Comparison of ENCODE assay signal across 9 mouse cellular contexts in the genomic region with DNA sequence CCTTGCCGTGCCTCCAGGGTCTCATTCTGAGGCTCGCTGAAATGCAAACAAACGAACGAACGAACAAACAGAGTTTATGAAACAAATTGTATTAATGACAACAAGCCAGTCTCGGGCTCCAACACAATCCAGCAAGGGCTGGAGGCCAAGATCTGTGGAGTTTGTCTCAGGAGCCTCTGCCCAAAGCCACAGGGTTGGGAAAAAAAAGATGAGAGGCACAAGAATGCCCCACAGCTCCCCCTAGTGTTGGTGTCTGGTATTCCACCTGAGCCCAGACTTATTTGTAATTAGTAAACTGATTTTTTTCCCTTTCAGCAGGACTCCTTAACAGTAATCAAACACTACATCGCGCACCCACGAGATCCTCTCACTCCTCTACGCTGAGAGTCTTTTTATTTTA. TPM values are rescaled to one million over a fixed set of nuclear protein-coding genes. Genes with fewer than 3 reads are reported as not detected.
DNase-seq lines count a peak whose midpoint lies in the region; ATAC-seq and TF ChIP-seq lines count a peak whose summit lies in the region.
"Had no signal": no experiment of that assay in that cellular context is flagged by ENCODE, and none has a peak within 500 bp of the region (broad histone marks: within the 10 kb centered on the region; RNA-seq: fewer than 3 reads in every experiment).

No protein-coding gene starts in this region.

- no peaks in the 10 kb centered on the region for H3K9me3 ChIP-seq in embryonic facial prominence, embryonic 14.5 days (ENCODE audit: control insufficient read depth, low read length)
- no peaks in the 10 kb centered on the region for H3K9me3 ChIP-seq in liver, postnatal 0 days (ENCODE audit: low read length)
- H3K9me3 ChIP-seq: hindbrain, embryonic 15.5 days had no signal

- peak; percentile 42 to 53 for DNase-seq in urinary bladder, adult 18-20 months (ENCODE audit: low spot score in 2 of 2)
- DNase-seq in urinary bladder, postnatal 10 days (ENCODE audit: low spot score) = no peak
- peak; percentile 85 for DNase-seq in adrenal gland, postnatal 10 days
- DNase-seq in embryonic facial prominence, embryonic 14.5 days (ENCODE audit: low spot score) = peak; percentile 77
- peak; percentile 22 to 64 for DNase-seq in kidney, adult 8-10 months
- peak; percentile 76 for DNase-seq in liver, postnatal 0 days
- peak; percentile 89 for DNase-seq in retina, embryonic 14.5 days (ENCODE audit: low spot score)

- no peaks in the 10 kb centered on the region for H3K27me3 ChIP-seq in embryonic facial prominence, embryonic 14.5 days (replicated peaks; ENCODE audit: control insufficient read depth, insufficient read depth, low read length)
- H3K27me3 ChIP-seq in liver, postnatal 0 days (ENCODE audit: insufficient read depth, low read length) = no peaks in the 10 kb centered on the region
- H3K27me3 ChIP-seq: hindbrain, embryonic 15.5 days had no signal

- no peak overlapping the region for H3K27ac ChIP-seq in embryonic facial prominence, embryonic 14.5 days (replicated peaks; ENCODE audit: low read depth, low read length)
- H3K27ac ChIP-seq in liver, postnatal 0 days (ENCODE audit: low read depth) = no peak overlapping the region
- H3K27ac ChIP-seq: hindbrain, embryonic 15.5 days had no signal

- no peak overlapping the region for H3K4me2 ChIP-seq in embryonic facial prominence, embryonic 14.5 days (ENCODE audit: low read depth, low read length)
- no peak overlapping the region for H3K4me2 ChIP-seq in liver, postnatal 0 days (ENCODE audit: low read depth, low read length)
- H3K4me2 ChIP-seq: hindbrain, embryonic 15.5 days had no signal

- no peak overlapping the region for H3K4me3 ChIP-seq in embryonic facial prominence, embryonic 14.5 days (ENCODE audit: low read depth, low read length)
- H3K4me3 ChIP-seq in liver, postnatal 0 days (ENCODE audit: low read depth, low read length) = no peak overlapping the region
- H3K4me3 ChIP-seq: hindbrain, embryonic 15.5 days had no signal

- H3K36me3 ChIP-seq in embryonic facial prominence, embryonic 14.5 days (ENCODE audit: control insufficient read depth, insufficient read depth, low read length) = no peaks in the 10 kb centered on the region
- H3K36me3 ChIP-seq in liver, postnatal 0 days (replicated peaks; ENCODE audit: insufficient read depth, low read length) = no peaks in the 10 kb centered on the region
- H3K36me3 ChIP-seq: hindbrain, embryonic 15.5 days had no signal

- no peaks in the 10 kb centered on the region for H3K4me1 ChIP-seq in embryonic facial prominence, embryonic 14.5 days (ENCODE audit: control insufficient read depth, insufficient read depth, low read length)
- no peaks in the 10 kb centered on the region for H3K4me1 ChIP-seq in liver, postnatal 0 days (ENCODE audit: insufficient read depth)
- H3K4me1 ChIP-seq: hindbrain, embryonic 15.5 days had no signal

- no peak for TF ChIP-seq EP300 in liver, postnatal 0 days (IDR thresholded peaks at IDR 0.05; ENCODE audit: low read depth)

- 46% methylated on average over 10 of the region's 10 CpGs for WGBS in embryonic facial prominence, embryonic 14.5 days
- 48% methylated on average over 10 of the region's 10 CpGs for WGBS in liver, postnatal 0 days (ENCODE audit: insufficient replicate concordance)

- no peak overlapping the region for H3K9ac ChIP-seq in embryonic facial prominence, embryonic 14.5 days (ENCODE audit: low read depth, low read length)
- H3K9ac ChIP-seq in liver, postnatal 0 days (replicated peaks) = no peak overlapping the region
- H3K9ac ChIP-seq: hindbrain, embryonic 15.5 days had no signal

- TF ChIP-seq CTCF in liver, postnatal 0 days (IDR thresholded peaks at IDR 0.05; ENCODE audit: low read depth) = peak; percentile 82

- no peak for ATAC-seq in embryonic facial prominence, embryonic 14.5 days (ENCODE audit: low read depth)
- ATAC-seq in liver, postnatal 0 days = no peak
- ATAC-seq in erythroblast, adult 5-6 weeks (replicated peaks; ENCODE audit: low FRiP score, poor library complexity, severe bottlenecking) = no peak

RNA-seq across cellular contexts. Expression of gene Cysltr2, which starts 48.6 kb away (rescaled TPM):
- total RNA-seq in adrenal gland, postnatal 10 days (2021) = 1 to 10 TPM in 1 of 2 experiments, under 1 TPM in 1; 0.81 to 1.4 TPM
- polyA plus RNA-seq in embryonic facial prominence, embryonic 14.5 days (2014; fragmentation: Nextera tagmentation; extraction: Ambion mirVana) = 0.38 TPM in 1 of 2 replicates, not detected in the other
- polyA plus RNA-seq in liver, postnatal 0 days (2015; fragmentation: Nextera tagmentation; extraction: Ambion mirVana) = 0.58 and 0.84 TPM in 2 replicates
- not detected in 2 replicates for total RNA-seq in erythroblast, adult 5-6 weeks (2015; ENCODE audit: low replicate concordance)
- total RNA-seq in erythroblast, adult 5-6 weeks (2017; ENCODE audit: low replicate concordance) = 1.1 and 4.2 TPM in 2 replicates
